Mouse (Mus musculus) heart, postnatal 10 days (tissue): ENCODE results near the gene Sec14l3. TPM values are rescaled to one million over a fixed set of nuclear protein-coding genes. Genes with fewer than 3 reads are reported as not detected.
A peak's percentile ranks its signal among the peaks of the same experiment; 100 is the strongest.
"Not testable (repeated sequence)": the region's sequence is repeated elsewhere in the genome, so short reads cannot be mapped to it uniquely, and the experiment has no call there.

Experiments
- DNase-seq, 2 experiments: peaks; one replicate each; pipeline ENCODE4 v3.0.0; 2021
- intact Hi-C: fragments of 180-260 bp; cut with DNase I; formaldehyde crosslinking; loops from one replicate; pipeline ENCODE4 v1.15.1; 2025
- total RNA-seq, 2 experiments: library from RNA; stranded (reverse); gene quantifications; 2 replicates each; pipeline ENCODE4 v1.2.3; 2021

The Sec14l3 gene
- total RNA-seq, 2 experiments from 2014 or later = 0.74 TPM; not detected in 1

GRCm38 (mm10) chr11:4098816-4099215 is 34.2 kb downstream of the Sec14l3 start:
- no peak for DNase-seq
- intact Hi-C loops = no loop called here

DNA sequence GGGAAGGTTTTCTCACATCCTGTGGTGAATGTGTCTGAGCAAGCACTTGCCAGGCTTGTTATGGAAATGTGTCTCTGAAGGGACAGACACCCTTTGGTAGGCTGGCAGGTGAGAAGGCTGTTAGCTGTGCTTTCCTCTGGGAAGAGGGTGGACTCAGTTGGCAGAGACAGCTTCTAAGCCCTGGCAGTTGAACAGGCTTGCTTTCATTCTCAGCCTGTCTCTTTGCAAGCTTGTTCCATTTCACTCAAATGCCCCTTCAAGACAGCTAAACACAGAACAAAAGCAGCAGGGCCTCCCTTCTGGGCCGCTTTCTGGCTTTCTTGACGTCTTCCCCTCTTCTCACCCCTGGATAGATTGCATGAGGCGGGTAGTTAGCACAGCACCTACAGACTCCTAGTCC is 34.8 kb downstream of the Sec14l3 start:
- no peak for DNase-seq
- intact Hi-C loops = no loop called here

DNA sequence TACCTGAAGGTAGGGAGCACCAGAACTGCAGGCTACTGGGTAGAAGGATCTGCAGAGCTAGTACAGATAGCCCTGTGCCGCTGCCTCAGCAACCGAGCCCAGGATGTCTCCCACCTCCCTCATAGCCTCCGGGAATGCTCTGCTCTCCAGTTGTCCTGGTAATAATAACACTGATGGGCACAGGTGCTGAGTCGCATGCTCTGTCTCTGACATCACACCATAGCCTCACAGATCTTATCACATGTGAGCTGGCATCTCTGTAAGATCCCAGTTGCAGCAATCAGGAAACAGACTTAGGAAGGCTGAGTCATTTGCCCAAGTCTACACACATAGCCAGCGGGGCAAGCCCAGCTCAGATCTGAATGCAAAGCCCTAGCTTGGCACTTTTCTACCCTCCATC is 37.2 kb downstream of the Sec14l3 start:
- no peak for DNase-seq
- intact Hi-C loops = no loop called here

- no peak for DNase-seq
- intact Hi-C loops = no loop called here
Observed at GRCm38 (mm10) chr11:4103522-4103921, 38.9 kb downstream of the Sec14l3 start.

GRCm38 (mm10) chr11:4104989-4105388 is 40.3 kb downstream of the Sec14l3 start:
- no peak for DNase-seq
- intact Hi-C loops = no loop called here

DNA sequence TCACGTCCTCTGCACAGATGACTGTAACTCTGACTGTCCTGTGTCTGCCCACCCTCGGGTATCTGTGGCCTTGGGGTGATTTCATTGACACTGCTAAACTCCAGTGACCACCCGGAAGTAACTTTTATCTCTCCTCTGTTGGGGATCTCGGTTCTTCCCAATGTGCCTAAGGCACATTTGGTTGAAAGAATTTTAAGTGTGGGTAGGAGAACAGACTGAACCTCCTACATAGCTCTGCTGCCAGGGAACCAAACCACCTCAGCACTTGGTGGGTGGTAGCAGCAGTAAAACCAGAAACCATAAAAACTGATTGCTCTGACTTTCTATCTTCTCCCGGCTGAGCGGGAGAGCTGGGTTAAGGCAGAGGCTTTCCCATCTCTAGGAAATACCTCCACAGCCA is 40.8 kb downstream of the Sec14l3 start:
- no peak for DNase-seq
- intact Hi-C loops = no loop called here

- intact Hi-C loops, DNase-seq: not testable (repeated sequence)
Observed at GRCm38 (mm10) chr11:4107901-4108300, 43.3 kb downstream of the Sec14l3 start.

- intact Hi-C loops = no loop called here
- DNase-seq = no peak
Observed at GRCm38 (mm10) chr11:4108691-4109090, 44.0 kb downstream of the Sec14l3 start.

- intact Hi-C loops = no loop called here
Observed at GRCm38 (mm10) chr11:4112033-4112432, 47.4 kb downstream of the Sec14l3 start.

DNA sequence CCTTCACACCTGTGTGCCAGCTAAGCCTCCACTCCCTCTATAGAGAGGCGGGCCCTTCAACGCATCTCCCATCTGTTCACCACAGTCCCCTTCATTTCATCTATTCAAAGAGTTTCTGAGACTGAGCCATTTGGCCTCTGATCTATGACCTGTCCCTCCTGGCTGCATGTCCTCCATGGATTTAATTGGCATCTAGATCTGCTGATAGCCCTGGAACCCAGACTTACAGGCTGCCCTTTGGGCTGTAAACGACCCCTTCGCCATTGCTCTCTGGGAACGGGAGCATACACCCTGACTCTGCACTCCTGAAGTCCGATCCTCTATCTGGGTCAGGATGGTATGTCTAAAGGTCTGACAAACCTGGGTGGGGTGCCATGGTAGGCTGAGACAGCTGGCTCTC is 48.2 kb downstream of the Sec14l3 start:
- no peak for DNase-seq
- intact Hi-C loops = no loop called here

More at GRCm38 (mm10) chr11:4112033-4112432, 47.4 kb downstream of the Sec14l3 start:
- DNase-seq = no peak

- no peak for DNase-seq
- intact Hi-C loops = no loop called here
Observed at GRCm38 (mm10) chr11:4113496-4113895, 48.9 kb downstream of the Sec14l3 start.

DNA sequence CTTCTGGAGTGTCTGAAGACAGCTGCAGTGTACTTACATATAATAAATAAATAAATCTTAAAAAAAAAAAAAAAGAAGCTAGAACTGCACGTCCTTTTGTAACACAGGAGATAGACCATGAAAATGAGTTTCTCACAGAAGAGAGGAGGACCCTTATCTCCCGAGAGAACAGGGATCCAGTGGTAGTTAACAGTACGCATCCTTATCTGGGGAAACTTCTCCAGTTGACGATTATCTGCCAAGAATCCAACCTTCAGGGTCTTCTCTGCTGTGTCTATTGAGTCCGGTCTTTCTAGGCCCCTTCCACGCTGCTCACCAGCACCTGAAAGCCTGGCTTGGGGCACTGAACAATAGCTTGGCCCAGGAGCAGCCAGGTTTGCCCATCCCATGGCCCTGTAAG is 49.3 kb downstream of the Sec14l3 start:
- intact Hi-C loops = no loop called here
- no peak for DNase-seq

DNA sequence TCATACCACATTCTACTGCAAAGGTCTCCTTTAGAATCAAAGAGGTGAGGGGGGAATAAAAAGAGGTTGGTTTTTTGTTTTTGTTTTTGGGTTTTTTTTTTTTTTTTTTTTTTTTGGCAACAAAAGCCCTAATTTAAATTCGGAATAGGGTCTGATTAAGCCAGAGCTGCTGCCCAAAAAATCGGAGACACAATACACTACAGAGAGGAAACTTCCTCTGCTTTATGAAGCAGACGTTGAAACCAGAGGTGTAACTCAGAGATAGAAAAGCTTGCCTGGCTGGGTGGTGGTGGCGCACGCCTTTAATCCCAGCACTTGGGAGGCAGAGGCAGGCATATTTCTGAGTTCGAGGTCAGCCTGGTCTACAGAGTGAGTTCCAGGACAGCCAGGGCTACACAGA is 49.9 kb downstream of the Sec14l3 start:
- intact Hi-C loops, DNase-seq: not testable (repeated sequence)

DNA sequence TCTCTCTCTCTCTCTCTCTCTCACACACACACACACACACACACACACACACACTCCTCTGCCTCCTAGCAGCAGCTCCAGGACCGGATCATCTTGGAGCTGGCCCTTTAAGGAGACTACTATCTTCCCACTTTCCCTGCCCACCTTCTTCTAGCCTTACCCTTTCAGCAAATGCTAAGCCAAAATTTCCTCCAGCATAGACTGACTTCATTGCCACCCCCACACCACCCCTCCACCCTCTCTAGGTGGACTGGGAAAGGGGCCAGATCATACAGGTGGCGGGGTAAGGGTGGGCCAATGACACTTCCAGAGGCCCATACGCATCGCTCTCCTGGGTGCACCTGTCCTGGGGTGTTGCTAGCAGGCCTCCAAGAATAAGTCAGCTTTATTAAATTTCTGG is 50.8 kb downstream of the Sec14l3 start:
- intact Hi-C loops = no loop called here

DNA sequence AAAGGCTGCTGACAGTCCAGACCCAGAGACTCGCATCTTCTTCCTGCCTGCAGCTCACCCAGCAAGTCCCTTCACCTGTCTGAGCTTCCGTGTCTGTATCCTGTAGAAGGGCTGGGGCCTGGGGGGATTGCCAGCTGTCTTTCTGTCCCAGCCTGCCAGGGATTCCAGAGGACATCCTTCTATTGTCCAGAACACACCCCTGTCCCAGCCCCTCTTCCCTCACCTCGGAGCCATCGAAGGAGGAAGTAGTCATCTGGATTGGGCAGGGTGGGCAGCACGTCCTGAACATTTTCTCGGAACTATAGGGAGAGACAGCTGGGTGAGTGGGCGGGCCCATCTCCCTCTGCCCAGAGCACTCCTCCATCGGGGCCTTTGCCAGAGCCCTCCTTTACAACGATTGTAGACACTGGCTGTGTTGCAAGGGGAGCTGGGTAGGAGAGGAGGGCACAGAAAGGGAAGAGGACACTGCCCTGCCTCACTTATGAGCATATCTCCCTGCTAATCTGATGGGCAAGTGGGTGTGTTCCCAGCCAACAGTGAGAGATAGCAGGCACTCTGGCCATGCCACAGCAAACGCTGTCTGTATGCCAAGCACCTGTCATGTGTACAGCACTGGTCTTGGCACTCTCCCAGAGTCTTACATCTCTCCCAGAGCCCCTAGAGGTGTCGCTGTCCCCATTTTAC is 52.0 kb downstream of the Sec14l3 start:
- intact Hi-C loops = no loop called here
- DNase-seq = no peak

More for the DNA sequence above, 50.8 kb downstream of the Sec14l3 start:
- no peak for DNase-seq

GRCm38 (mm10) chr11:4117372-4118071 is 52.9 kb downstream of the Sec14l3 start:
- peak in 1 of 2 experiments; percentile 18 for DNase-seq
- intact Hi-C loops = no loop called here

- intact Hi-C loops = no loop called here
- DNase-seq = peak; percentile 57 to 72
Observed at GRCm38 (mm10) chr11:4118081-4118921, 53.7 kb downstream of the Sec14l3 start.

DNA sequence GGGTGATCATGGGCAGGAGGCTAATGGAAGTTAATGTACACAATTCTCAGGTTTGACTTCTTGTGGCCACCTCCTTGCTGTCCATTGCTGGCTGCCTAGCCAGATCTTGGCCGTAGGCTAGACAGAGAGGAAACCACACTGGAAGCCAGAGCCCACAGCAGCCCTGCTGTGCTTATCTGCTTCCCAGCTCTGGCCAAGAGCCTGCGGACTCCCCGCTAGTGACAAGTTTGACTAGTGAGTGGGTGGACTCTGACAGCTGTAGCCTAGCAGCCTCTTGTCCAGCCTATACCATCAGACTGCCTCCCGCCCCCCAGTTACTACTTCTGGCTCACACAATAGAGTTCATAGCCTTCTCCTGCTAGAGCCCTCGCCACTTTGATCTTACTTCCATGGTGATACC is 55.0 kb downstream of the Sec14l3 start:
- DNase-seq = no peak
- intact Hi-C loops = loop anchor here (5.0 kb wide), 1 partner anchor 67 kb away; no protein-coding TSS in a partner anchor

GRCm38 (mm10) chr11:4121691-4122090 is 57.0 kb downstream of the Sec14l3 start:
- no peak for DNase-seq
- intact Hi-C loops = loop anchor here (5.0 kb wide), 1 partner anchor 69 kb away; no protein-coding TSS in a partner anchor

DNA sequence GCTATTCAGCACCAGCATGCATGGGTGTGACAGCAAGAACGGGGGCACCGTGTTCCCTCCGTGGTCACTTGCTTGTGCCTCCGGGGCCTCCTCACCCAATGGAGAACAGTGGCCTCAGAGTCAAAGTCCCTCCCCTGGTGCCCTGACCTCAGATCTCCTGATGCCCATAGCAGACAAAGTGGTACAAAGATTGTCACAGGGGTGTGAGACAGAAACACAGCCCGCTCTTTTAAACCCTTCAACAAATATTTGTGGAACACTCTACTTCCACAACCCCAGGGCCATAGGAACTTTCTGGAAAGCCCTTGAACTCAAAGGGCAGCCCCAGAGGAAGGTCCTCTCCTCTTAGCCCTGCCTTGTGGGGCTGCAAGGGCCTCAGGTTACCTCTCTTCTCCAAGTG is 57.6 kb downstream of the Sec14l3 start:
- intact Hi-C loops = loop anchor here (5.0 kb wide), 1 partner anchor 70 kb away; no protein-coding TSS in a partner anchor
- DNase-seq = no peak
